Mouse (Mus musculus): ENCODE measurements at regions not wholly inside any gene's neighbourhood (a gene's known extent, or its start where the extent isn't known, plus 50 kb on each side); places are given as distances from the start of the nearest gene placed in this dataset.

DNA sequence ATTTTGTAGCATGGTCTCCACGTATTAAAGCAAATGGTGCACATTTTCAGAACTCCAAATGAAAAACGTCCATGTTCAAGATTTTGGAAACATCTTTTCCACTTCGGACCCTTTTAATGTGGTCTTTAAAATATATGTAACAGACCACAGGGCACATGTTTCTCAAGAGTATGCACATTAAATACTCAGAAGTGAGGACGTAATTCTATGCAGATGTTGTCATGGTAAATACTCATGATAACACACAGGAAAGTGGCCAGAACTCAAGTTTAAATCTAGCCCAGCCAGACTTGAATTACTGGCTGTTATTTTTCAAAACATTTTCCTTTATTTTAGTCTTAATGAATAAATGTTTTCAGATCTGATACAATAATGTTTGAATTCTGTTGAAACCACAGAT is 719.7 kb downstream of the Ttll7 start:
- Histone ChIP-seq H3K4me1 (replicated peaks; ENCODE audit: control insufficient read depth, insufficient read depth, low read length) (no peaks in the 10 kb centered on the region), H3K9me3 (ENCODE audit: control insufficient read depth) (no peaks in the 10 kb centered on the region), H3K4me2 (replicated peaks; ENCODE audit: low read depth) (no peak overlapping the region), H3K27ac (ENCODE audit: low read depth, low read length) (no peak overlapping the region), H3K27me3 (replicated peaks; ENCODE audit: control insufficient read depth, insufficient read depth, low read length) (no peaks in the 10 kb centered on the region), H3K4me3 (ENCODE audit: low read depth, low read length) (no peak overlapping the region), H3K36me3 (ENCODE audit: control insufficient read depth, insufficient read depth) (no peaks in the 10 kb centered on the region), H3K9ac (ENCODE audit: low read depth, low read length) (no peak overlapping the region)
- TF ChIP-seq CTCF (IDR thresholded peaks at IDR 0.05; ENCODE audit: low read depth), result no peak
- no peak for ATAC-seq
- WGBS, result 72% methylated on average over 4 of the region's 4 CpGs

DNA sequence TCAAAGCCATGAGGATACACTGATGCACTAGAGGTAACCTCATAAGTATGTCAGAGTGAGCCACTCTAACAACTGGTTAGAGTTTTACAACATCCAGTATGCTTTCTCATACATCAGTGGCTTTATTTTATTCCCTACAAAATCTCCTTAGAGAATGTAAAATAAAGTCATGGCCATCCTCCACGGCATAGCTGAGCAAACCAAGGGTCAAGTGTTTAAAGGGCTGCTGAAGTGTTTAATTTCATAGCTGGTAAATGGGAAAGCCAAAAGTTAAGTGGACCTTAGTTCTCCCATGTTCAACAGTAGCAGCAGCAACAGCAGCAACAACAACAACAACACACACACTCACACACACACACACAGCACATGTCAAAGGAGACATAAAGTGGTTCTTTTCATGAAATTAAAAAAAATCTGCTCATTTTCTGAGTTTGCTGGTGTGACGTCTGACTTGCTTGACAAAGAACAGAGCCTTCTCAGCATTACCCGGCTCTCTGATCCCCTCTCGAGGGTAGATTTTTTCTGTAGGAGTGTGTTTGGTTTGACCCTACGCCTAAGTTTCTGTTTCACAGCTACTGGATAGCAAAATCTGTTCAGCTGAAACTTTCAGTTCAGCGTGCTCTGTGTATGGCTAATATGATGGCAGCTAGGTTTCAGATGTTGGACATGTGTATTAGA is 693.3 kb downstream of the Ttll7 start:
- no peak overlapping the region for H3K4me2 ChIP-seq (replicated peaks; ENCODE audit: low read depth)
- no peaks in the 10 kb centered on the region for H3K27me3 ChIP-seq (replicated peaks; ENCODE audit: control insufficient read depth, insufficient read depth, low read length)
- H3K9ac ChIP-seq (ENCODE audit: low read depth, low read length), result no peak overlapping the region
- no peak for ATAC-seq
- H3K36me3 ChIP-seq (ENCODE audit: control insufficient read depth, insufficient read depth), result no peaks in the 10 kb centered on the region
- H3K4me3 ChIP-seq (ENCODE audit: low read depth, low read length), result no peak overlapping the region
- 58% methylated on average over 6 of the region's 6 CpGs for WGBS
- no peaks in the 10 kb centered on the region for H3K4me1 ChIP-seq (replicated peaks; ENCODE audit: control insufficient read depth, insufficient read depth, low read length)
- TF ChIP-seq CTCF (IDR thresholded peaks at IDR 0.05; ENCODE audit: low read depth), result no peak
- no peaks in the 10 kb centered on the region for H3K9me3 ChIP-seq (ENCODE audit: control insufficient read depth)
- H3K27ac ChIP-seq (ENCODE audit: low read depth, low read length), result no peak overlapping the region

DNA sequence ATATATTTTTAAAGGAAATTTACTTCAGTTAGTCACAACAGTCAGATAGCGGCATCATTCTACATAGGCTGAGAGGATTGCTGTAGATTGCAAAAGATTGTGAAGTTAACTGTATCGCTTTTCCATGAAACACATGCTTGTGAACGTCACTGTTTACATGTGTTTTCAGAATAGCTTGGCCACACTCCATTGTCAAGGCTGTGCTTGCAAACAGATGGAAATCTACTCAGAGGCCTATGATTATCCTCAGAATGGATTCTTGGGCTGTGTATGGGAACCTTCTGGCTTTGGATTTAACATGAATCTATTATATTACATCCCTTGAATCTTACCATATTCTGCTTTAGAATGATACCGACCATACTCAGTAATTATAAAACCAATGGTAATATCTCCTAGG is 690.1 kb downstream of the Ttll7 start:
- Histone ChIP-seq H3K4me2 (replicated peaks; ENCODE audit: low read depth) (no peak overlapping the region), H3K4me1 (replicated peaks; ENCODE audit: control insufficient read depth, insufficient read depth, low read length) (no peaks in the 10 kb centered on the region), H3K9me3 (ENCODE audit: control insufficient read depth) (no peaks in the 10 kb centered on the region), H3K27ac (ENCODE audit: low read depth, low read length) (no peak overlapping the region), H3K9ac (ENCODE audit: low read depth, low read length) (no peak overlapping the region), H3K27me3 (replicated peaks; ENCODE audit: control insufficient read depth, insufficient read depth, low read length) (no peaks in the 10 kb centered on the region), H3K36me3 (ENCODE audit: control insufficient read depth, insufficient read depth) (no peaks in the 10 kb centered on the region), H3K4me3 (ENCODE audit: low read depth, low read length) (no peak overlapping the region)
- 76% methylated on average over 4 of the region's 4 CpGs for WGBS
- TF ChIP-seq CTCF (IDR thresholded peaks at IDR 0.05; ENCODE audit: low read depth), result no peak
- no peak for ATAC-seq

- Histone ChIP-seq H3K9ac (ENCODE audit: low read depth, low read length) (no peak overlapping the region), H3K4me2 (replicated peaks; ENCODE audit: low read depth) (no peak overlapping the region), H3K36me3 (ENCODE audit: control insufficient read depth, insufficient read depth) (no peaks in the 10 kb centered on the region), H3K4me1 (replicated peaks; ENCODE audit: control insufficient read depth, insufficient read depth, low read length) (no peaks in the 10 kb centered on the region), H3K27ac (ENCODE audit: low read depth, low read length) (no peak overlapping the region), H3K9me3 (ENCODE audit: control insufficient read depth) (no peaks in the 10 kb centered on the region), H3K27me3 (replicated peaks; ENCODE audit: control insufficient read depth, insufficient read depth, low read length) (no peaks in the 10 kb centered on the region), H3K4me3 (ENCODE audit: low read depth, low read length) (no peak overlapping the region)
- no peak for TF ChIP-seq CTCF (IDR thresholded peaks at IDR 0.05; ENCODE audit: low read depth)
- no peak for ATAC-seq
These were observed 685.4 kb downstream of the Ttll7 start for GRCm38 (mm10) chr3:147537584-147537983.

GRCm38 (mm10) chr3:147532196-147532595 is 680.0 kb downstream of the Ttll7 start:
- H3K27me3 ChIP-seq (replicated peaks; ENCODE audit: control insufficient read depth, insufficient read depth, low read length), result no peaks in the 10 kb centered on the region
- no peak overlapping the region for H3K4me2 ChIP-seq (replicated peaks; ENCODE audit: low read depth)
- no peak for TF ChIP-seq CTCF (IDR thresholded peaks at IDR 0.05; ENCODE audit: low read depth)
- no peak overlapping the region for H3K9ac ChIP-seq (ENCODE audit: low read depth, low read length)
- 71% methylated on average over 2 of the region's 2 CpGs for WGBS
- no peak overlapping the region for H3K4me3 ChIP-seq (ENCODE audit: low read depth, low read length)
- ATAC-seq, result no peak
- no peaks in the 10 kb centered on the region for H3K4me1 ChIP-seq (replicated peaks; ENCODE audit: control insufficient read depth, insufficient read depth, low read length)
- no peaks in the 10 kb centered on the region for H3K9me3 ChIP-seq (ENCODE audit: control insufficient read depth)
- no peak overlapping the region for H3K27ac ChIP-seq (ENCODE audit: low read depth, low read length)
- no peaks in the 10 kb centered on the region for H3K36me3 ChIP-seq (ENCODE audit: control insufficient read depth, insufficient read depth)

DNA sequence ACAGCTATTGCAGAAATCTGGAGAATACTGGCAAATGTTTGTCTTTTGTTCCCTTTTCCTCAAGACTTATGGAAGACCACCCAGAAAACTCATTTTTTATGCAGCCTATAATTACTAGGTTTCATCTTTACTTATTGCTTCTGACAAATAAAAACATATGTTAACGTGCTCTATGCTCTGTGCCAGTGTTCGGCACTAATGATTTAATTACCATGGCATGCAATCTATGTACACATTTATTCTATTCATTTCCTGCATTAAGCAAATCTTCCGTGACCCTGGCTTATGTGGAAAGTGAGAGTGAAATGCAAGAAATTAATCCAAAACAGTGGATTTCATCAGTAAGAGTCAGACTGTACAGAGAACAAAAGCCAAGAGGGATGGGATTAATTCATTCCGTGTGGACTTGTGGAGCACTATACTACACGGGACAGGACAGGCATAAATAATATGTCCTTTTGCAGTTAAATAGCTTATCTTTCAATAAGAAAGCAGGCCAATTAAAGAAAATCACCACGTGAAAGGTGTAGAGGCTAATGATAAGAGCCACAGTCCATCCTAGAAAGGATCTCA is 679.5 kb downstream of the Ttll7 start:
- no peak overlapping the region for H3K4me3 ChIP-seq (ENCODE audit: low read depth, low read length)
- no peak for ATAC-seq
- no peaks in the 10 kb centered on the region for H3K27me3 ChIP-seq (replicated peaks; ENCODE audit: control insufficient read depth, insufficient read depth, low read length)
- WGBS, result 68% methylated on average over 6 of the region's 6 CpGs
- H3K9me3 ChIP-seq (ENCODE audit: control insufficient read depth), result no peaks in the 10 kb centered on the region
- no peaks in the 10 kb centered on the region for H3K36me3 ChIP-seq (ENCODE audit: control insufficient read depth, insufficient read depth)
- H3K4me1 ChIP-seq (replicated peaks; ENCODE audit: control insufficient read depth, insufficient read depth, low read length), result no peaks in the 10 kb centered on the region
- TF ChIP-seq CTCF (IDR thresholded peaks at IDR 0.05; ENCODE audit: low read depth), result no peak
- H3K9ac ChIP-seq (ENCODE audit: low read depth, low read length), result no peak overlapping the region
- H3K4me2 ChIP-seq (replicated peaks; ENCODE audit: low read depth), result no peak overlapping the region
- H3K27ac ChIP-seq (ENCODE audit: low read depth, low read length), result no peak overlapping the region
